Mouse (Mus musculus) left cerebral cortex, adult 11 months (tissue): ENCODE results near the gene Rhox3c.
"Not testable (repeated sequence)": the region's sequence is repeated elsewhere in the genome, so short reads cannot be mapped to it uniquely, and the experiment has no call there.

Source experiments
- DNase-seq: peaks from one replicate; pipeline ENCODE4 v3.0.0; 2022; ENCODE audit warnings: low spot score

The Rhox3c gene

GRCm38 (mm10) chrX:37458285-37458684 lies at the start of gene Rhox3c:
TSS of gene Rhox3c (plus strand) at chrX:37458585.
- DNase-seq, result not testable (repeated sequence)

GRCm38 (mm10) chrX:37411767-37412166 lies 46.6 kb upstream of the Rhox3c start, which contains the start of gene Rhox2b:
TSS of gene Rhox2b (plus strand) at chrX:37412067.
- not testable (repeated sequence) for DNase-seq

GRCm38 (mm10) chrX:37432194-37432593 lies 26.2 kb upstream of the Rhox3c start, which contains the start of gene Rhox4b:
TSS of gene Rhox4b (plus strand) at chrX:37432494.
- DNase-seq, result not testable (repeated sequence)

GRCm38 (mm10) chrX:37453380-37453779 lies 5.0 kb upstream of the Rhox3c start, which contains the start of gene Rhox2c:
TSS of gene Rhox2c (plus strand) at chrX:37453680.
- not testable (repeated sequence) for DNase-seq

DNA sequence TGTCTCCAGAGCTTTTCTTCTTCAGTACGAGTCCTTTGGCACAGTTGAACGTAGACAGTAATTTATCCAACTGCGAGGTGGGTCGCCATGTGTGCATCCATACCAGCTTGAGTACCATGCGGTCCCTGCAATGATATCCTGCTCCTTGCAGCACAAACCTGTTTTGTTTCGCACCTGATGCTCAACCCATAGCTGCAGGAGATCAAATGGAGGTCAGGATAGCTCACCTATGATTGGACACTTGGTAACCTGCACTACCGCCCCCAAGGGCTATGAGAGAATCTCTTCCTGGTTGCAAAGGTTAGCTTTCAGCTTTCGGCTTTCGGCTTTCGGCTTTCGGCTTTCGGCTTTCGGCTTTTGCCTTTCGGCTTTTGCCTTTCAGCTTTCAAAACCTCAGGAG lies 21.7 kb downstream of the Rhox3c start, which contains the start of gene Rhox4c:
Gene Rhox4c (plus strand): TSS at position 301 of the 400 bp plus-strand sequence.
- DNase-seq, result not testable (repeated sequence)

GRCm38 (mm10) chrX:37514059-37514458 lies 55.7 kb downstream of the Rhox3c start, which contains the start of gene Rhox4d:
TSS of gene Rhox4d (plus strand) at chrX:37514359.
- not testable (repeated sequence) for DNase-seq
